Mouse (Mus musculus) yolk sac, embryonic 10.5 days (tissue): ENCODE measurements at regions not wholly inside any gene's neighbourhood (a gene's known extent, or its start where the extent isn't known, plus 50 kb on each side); places are given as distances from the start of the nearest gene placed in this dataset.

Source experiments
- DNase-seq: peaks from one replicate; pipeline ENCODE4 v3.0.0-alpha.2; 2017; ENCODE audit warnings: low spot score

- no peak for DNase-seq
Measured at GRCm38 (mm10) chr10:9569277-9569676, 105.7 kb downstream of the Samd5 start.

- peak; percentile 15 for DNase-seq
Measured at GRCm38 (mm10) chr10:9557517-9558065, 117.4 kb downstream of the Samd5 start.

GRCm38 (mm10) chr10:9557092-9557491 is 117.9 kb downstream of the Samd5 start:
- no peak for DNase-seq

DNA sequence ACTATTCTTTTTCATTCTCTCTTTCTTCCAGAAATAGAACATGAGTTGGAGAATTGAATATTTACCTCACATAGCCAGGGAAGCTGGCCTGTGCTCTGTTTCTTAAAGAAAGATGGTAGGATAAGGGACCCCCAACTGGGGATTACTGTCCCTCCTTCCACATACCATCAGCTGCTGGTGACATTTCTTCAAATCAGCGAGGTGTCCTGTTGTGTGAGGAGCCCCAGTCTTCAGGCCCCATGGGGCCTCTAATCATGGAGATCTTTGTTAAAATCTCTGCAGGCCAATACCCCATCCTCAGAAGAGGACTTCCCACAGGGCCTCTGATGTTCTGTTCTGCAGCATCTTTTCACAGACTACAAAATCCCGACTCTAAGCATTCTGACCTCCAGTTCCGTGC is 121.1 kb downstream of the Samd5 start:
- no peak for DNase-seq

DNA sequence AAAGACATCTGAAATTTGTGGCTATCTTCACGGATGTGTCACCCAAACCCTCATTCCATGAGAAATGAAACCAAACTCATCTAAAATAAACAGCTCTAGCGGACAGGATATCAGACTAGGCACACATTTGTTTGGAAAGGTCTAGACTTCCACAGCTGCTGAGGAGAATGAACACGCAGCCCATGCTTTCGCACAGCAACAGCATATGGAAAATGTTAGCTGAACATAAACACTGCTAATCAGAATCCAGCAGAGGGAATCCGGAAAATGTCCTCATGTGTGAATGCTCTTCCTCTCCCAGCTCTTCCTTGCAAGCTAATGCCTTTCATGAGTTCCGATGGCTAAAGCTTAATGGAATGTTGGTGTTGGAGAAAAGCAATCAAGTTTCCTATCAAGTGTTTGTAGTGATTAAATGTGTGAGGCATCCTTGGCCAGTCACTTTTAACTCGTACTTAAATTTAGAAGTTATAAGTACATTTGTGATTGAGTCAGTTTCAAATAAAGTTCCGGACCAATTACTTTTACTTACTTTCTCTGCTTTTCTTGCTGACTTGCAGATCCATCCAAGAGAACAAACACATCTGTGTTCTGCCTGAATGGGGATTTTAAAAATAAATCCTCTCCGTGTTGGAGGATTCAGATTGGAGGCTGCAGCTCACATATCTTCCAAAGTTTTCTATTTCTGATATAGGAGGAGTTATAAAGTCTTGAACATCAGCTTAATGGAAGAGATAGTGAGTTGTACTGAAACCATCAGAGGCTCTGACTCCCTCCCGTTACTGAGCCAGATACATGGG is 124.9 kb downstream of the Samd5 start:
- peak; percentile 48 for DNase-seq

DNA sequence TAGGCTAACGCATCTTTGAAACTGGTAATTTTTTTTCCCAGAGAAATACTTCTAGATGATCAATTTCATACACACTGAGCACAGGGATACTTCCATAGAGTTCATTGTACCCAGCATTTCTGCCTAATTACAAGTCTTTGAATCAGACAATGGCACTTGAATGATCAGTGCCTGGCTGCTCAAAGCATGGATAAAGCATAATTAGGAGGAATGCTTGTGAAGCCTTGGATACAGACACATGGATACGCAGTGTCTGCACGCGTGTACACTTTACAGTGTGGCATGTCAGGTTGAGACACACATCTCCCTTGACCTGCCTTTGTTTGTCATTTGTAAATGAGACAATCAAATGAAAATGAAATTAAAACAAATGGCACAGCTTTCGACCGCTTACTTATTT is 129.2 kb downstream of the Samd5 start:
- no peak for DNase-seq

- DNase-seq: no peak
Measured at GRCm38 (mm10) chr10:9544041-9544786, 130.8 kb downstream of the Samd5 start.

GRCm38 (mm10) chr10:9541579-9541978 is 133.4 kb downstream of the Samd5 start:
- DNase-seq: no peak

GRCm38 (mm10) chr10:9537686-9538085 is 137.3 kb downstream of the Samd5 start:
- DNase-seq: no peak

DNA sequence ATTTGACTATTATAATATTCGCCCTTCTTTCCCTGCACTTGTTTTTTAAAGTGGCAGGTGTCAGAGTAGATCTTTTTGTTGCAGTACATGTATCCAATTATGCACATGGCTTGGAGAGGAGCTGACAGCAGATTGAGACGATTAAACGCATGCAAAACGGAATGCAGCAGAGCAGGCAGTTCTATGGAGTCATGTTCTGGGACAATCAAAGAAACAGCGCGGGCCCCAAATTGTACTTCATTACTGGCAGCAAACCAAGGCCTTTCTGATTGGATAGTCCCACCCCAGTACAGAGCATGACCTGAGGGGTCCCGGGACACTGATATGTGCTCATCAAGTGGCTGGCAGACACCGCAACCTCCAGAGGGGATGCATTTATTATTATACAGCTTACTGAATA is 140.5 kb downstream of the Samd5 start:
- no peak for DNase-seq

- DNase-seq: no peak
Measured at GRCm38 (mm10) chr10:9533283-9533682, 141.7 kb downstream of the Samd5 start.

GRCm38 (mm10) chr10:9531931-9532330 is 143.1 kb downstream of the Samd5 start:
- no peak for DNase-seq

GRCm38 (mm10) chr10:9529408-9529807 is 145.6 kb downstream of the Samd5 start:
- DNase-seq: peak; percentile 10

DNA sequence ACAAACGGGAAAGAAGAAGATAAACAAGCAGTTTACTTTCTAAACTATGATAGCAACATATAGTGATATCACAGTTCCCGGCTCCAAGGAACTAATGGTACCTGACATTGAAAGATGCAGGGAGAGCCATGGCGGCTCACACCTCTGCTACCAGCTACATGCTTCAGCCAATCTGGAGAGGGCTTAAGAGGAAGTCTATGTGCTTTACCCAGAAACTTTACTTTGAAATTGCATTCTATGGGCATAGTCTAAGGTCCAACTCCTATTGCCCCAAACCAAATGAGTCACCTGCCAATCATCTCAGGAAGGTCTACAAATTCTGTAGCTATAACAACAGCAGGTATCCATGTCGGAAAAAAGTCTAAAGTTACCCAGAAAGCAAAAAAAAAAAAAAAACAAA is 146.9 kb downstream of the Samd5 start:
- DNase-seq: no peak

- DNase-seq: no peak
Measured at GRCm38 (mm10) chr10:9509764-9510390, 165.1 kb downstream of the Samd5 start.

DNA sequence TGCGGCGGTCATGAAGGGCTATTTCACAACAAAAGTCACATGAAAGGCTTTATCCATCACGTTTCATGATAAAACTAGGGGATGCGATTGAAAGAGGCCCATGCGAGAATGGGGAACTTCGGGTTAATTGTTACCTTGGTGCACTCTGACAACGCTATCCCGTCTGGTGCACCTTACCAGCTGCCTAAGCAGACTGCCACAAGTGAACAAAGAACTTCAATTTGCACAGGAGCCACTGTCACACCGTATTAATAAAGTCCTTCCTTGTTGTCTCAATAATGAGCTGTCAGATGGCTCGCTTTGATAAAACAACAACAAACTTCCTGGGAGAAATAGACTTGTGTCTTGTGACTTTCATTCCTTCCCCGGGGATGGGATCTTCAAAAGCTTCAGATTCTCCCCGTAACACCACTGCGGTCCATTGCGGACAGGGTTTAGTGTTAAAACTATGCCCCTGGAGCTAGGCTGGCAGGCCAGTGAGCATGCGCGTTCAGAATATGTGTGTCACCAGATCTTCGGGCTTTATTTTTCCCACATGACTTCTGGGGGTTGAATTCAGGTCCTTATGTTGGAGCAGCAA is 165.8 kb downstream of the Samd5 start:
- no peak for DNase-seq

DNA sequence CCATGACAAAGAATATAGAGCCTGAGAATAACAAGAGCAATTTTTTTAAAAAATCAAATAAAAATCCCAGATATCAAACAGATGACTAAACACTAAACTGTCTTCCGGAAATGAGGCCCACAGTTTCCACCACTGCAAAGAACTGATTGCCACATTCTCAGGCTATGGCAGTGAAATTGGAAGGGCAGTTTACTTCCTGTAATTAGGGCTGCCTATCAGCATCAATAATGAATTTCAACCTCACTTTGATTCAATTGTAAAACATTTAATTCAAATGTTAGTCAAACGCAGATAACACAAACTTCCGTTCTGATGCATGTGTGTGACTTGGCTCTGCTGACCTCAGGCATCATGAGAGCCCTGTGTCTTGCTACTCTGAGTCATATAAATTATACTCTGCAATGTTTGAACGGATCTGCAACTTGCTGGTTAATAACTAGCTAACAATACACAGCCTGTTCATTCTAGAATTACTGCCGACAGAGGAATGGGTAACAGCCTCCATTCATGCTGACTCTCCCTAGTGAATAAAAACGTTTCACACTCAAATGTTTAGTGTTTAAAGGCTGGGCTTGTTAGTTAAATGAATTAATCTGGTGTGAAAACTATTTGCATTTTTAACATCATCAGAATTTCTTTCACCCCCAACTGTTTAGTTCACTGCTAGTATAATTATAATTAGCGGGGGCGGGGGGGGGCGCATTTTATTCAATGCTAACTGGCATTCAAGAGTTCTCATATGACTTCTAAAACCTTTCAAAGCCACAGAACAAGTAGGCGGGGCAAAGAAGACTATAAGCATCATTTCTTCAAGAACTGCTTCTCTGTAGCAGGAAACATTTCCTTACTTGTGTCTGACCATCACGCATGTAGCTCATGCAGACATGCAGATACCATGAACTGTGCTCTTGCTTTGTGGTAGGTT is 171.2 kb downstream of the Samd5 start:
- DNase-seq: no peak

DNA sequence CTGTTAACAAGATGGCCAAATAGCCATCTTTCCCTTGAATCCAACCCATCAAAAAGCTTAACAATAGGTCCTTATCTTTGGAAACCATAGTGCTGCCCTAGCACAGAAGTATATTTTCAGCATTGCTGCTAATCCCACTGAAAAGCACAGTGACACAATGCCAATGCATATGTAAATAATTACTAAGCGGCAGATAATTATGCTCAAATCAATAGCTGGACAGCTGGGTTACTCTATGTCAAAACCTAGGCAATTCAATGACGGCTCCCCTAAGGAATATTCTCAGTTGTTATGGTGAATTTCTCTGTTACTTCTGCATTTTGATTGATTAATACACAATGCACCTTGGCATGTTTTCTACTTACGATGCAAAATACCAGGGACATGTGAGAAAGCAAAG is 176.5 kb downstream of the Samd5 start:
- DNase-seq: no peak

DNA sequence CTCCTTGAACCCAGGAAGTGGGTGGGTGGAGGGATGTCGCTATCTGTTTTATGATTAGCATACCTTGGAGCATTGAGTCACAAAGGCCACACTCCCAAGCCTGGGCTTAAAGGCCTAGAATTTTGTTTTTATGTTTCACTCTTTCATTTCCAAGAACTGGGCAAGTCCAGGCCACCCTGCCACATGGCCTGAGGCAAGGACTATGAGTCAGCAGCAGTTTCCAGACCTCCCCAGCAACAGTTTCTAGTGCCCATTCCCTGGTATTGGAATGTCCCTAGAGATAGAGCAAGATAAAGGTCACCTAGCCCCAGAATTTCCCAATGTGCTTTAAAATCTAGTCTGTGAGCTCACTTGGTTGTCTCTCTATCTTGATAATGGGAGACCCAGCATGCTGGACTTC is 178.0 kb downstream of the Samd5 start:
- no peak for DNase-seq

- no peak for DNase-seq
Measured at GRCm38 (mm10) chr10:9495143-9495651, 179.8 kb downstream of the Samd5 start.

DNA sequence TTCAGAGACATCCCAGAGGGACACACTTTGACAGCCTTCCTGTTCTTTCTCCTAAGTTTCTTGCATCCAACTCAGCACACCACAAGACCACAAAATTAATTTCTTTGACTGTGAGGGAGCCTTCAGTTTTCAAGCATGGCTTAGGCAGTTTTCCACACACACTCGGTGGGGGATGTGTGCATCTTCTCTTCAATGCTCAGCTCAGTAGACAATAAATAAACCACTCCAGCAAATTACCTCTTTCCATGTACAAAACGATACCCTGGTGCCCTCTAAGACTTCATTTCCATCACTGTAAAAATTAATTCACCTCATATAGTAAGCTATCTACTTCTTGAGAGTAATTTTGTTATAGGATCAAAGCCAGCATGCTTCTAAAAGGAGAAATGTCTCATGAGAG is 184.6 kb downstream of the Samd5 start:
- DNase-seq: no peak
